Mouse (Mus musculus) v-Abl transformed pro-B cells (cell line): Measurements from ENCODE around the gene Sdhaf3.
"Not testable (repeated sequence)": the region's sequence is repeated elsewhere in the genome, so short reads cannot be mapped to it uniquely, and the experiment has no call there.

ENCODE experiments used
- in situ Hi-C, 2 experiments: fragments of 400-800 bp; cut with MboI; formaldehyde crosslinking; loops; one replicate each; pipeline ENCODE4 v1.15.1; 2025; ENCODE audit not compliant: unreplicated experiment in 2 of 2

The Sdhaf3 gene

GRCm38 (mm10) chr6:6955764-6956561, at the start of gene Sdhaf3:
Gene Sdhaf3, plus strand, starts transcription at chr6:6956004.
- in situ Hi-C loops, result no loop called here

GRCm38 (mm10) chr6:6909586-6909985, 46.2 kb upstream of the Sdhaf3 start:
- in situ Hi-C loops, result loop anchor here in 1 of 2 experiments (25.0 kb wide), 1 partner anchor 1272 kb away; no protein-coding TSS in a partner anchor

- in situ Hi-C loops, result loop anchor here (10.0 to 25.0 kb wide), 2 partner anchors 1270 to 1277 kb away; no protein-coding TSS in a partner anchor
Measured at GRCm38 (mm10) chr6:6914304-6914703, 41.5 kb upstream of the Sdhaf3 start.

- in situ Hi-C loops, result loop anchor here (10.0 to 25.0 kb wide), 2 partner anchors 1270 to 1278 kb away; no protein-coding TSS in a partner anchor
Measured at GRCm38 (mm10) chr6:6914849-6915525, 40.8 kb upstream of the Sdhaf3 start.

GRCm38 (mm10) chr6:6915526-6915915, 40.3 kb upstream of the Sdhaf3 start:
- in situ Hi-C loops, result loop anchor here (10.0 to 25.0 kb wide), 2 partner anchors 1271 to 1278 kb away; no protein-coding TSS in a partner anchor

- in situ Hi-C loops, result loop anchor here (10.0 to 25.0 kb wide), 2 partner anchors 1273 to 1280 kb away; no protein-coding TSS in a partner anchor
Measured at GRCm38 (mm10) chr6:6917334-6917733, 38.5 kb upstream of the Sdhaf3 start.

- in situ Hi-C loops, result no loop called here
Measured at GRCm38 (mm10) chr6:6925264-6925663, 30.5 kb upstream of the Sdhaf3 start.

- in situ Hi-C loops, result no loop called here
Measured at GRCm38 (mm10) chr6:6930831-6931230, 25.0 kb upstream of the Sdhaf3 start.

- in situ Hi-C loops, result no loop called here
Measured at GRCm38 (mm10) chr6:6931507-6931906, 24.3 kb upstream of the Sdhaf3 start.

- in situ Hi-C loops, result no loop called here
Measured at GRCm38 (mm10) chr6:6940845-6941244, 15.0 kb upstream of the Sdhaf3 start.

- in situ Hi-C loops, result no loop called here
Measured at GRCm38 (mm10) chr6:6942813-6943212, 13.0 kb upstream of the Sdhaf3 start.

- in situ Hi-C loops, result no loop called here
Measured at GRCm38 (mm10) chr6:6947650-6948049, 8.2 kb upstream of the Sdhaf3 start.

GRCm38 (mm10) chr6:6955395-6955763, 425 bp upstream of the Sdhaf3 start:
- in situ Hi-C loops, result no loop called here

- in situ Hi-C loops, result not testable (repeated sequence)
Measured at GRCm38 (mm10) chr6:6959234-6959633, 3.4 kb downstream of the Sdhaf3 start.

GRCm38 (mm10) chr6:6997226-6997946, 41.6 kb downstream of the Sdhaf3 start:
- in situ Hi-C loops, result loop anchor here in 1 of 2 experiments (10.0 kb wide), 1 partner anchor 657 kb away; no protein-coding TSS in a partner anchor

GRCm38 (mm10) chr6:6997956-6998355, 42.2 kb downstream of the Sdhaf3 start:
- in situ Hi-C loops, result loop anchor here in 1 of 2 experiments (10.0 kb wide), 1 partner anchor 657 kb away; no protein-coding TSS in a partner anchor

GRCm38 (mm10) chr6:6999015-6999414, 43.2 kb downstream of the Sdhaf3 start:
- in situ Hi-C loops, result loop anchor here in 1 of 2 experiments (10.0 kb wide), 1 partner anchor 656 kb away; no protein-coding TSS in a partner anchor

- in situ Hi-C loops, result loop anchor here (10.0 to 25.0 kb wide), 5 partner anchors 652 to 1834 kb away; partner anchors contain the start of gene Col28a1 (in 1 of the 2)
Measured at GRCm38 (mm10) chr6:7003085-7003484, 47.3 kb downstream of the Sdhaf3 start.

- in situ Hi-C loops, result loop anchor here (10.0 to 25.0 kb wide), 5 partner anchors 651 to 1833 kb away; partner anchors contain the start of gene Col28a1 (in 1 of the 2)
Measured at GRCm38 (mm10) chr6:7004005-7004404, 48.2 kb downstream of the Sdhaf3 start.

- in situ Hi-C loops, result no loop called here
Measured at GRCm38 (mm10) chr6:7038087-7038486, 82.3 kb downstream of the Sdhaf3 start.
